Mouse (Mus musculus) liver, embryonic 14.5 days (tissue): ENCODE measurements at regions not wholly inside any gene's neighbourhood (a gene's known extent, or its start where the extent isn't known, plus 50 kb on each side); places are given as distances from the start of the nearest gene placed in this dataset.

ENCODE experiments used
- CTCF ChIP-seq: IDR thresholded peaks from 2 replicates; pipeline ENCODE4 v1.5.1; 2016; ENCODE audit warnings: antibody characterized with exemption, low read depth, control low read depth
- EP300 ChIP-seq: IDR thresholded peaks from 2 replicates; pipeline ENCODE4 v1.6.1; 2016; ENCODE audit warnings: antibody characterized with exemption, low read depth

- TF ChIP-seq EP300 (no peak), CTCF (no peak)
Measured at GRCm38 (mm10) chr16:18686044-18686761, 56.4 kb upstream of the Sept5 start.
